Mouse (Mus musculus) erythroid progenitor cell, adult 5-6 weeks (primary cell): Measurements from ENCODE around the gene Eml1. TPM values are rescaled to one million over a fixed set of nuclear protein-coding genes. Genes with fewer than 3 reads are reported as not detected.

Experiments used
- ATAC-seq: replicated peaks from 2 replicates; pipeline ENCODE4 v1.8.0; 2016; ENCODE audit warnings: moderate number of reproducible peaks, mild to moderate bottlenecking, moderate TSS enrichment, inconsistent platforms; ENCODE audit not compliant: poor library complexity, low FRiP score, severe bottlenecking
- total RNA-seq, 2 experiments: library from RNA; stranded (forward) in 1 of 2; stranded (reverse) in 1 of 2; fragments of 150-400 nt in 1 of 2; fragments of 186-747, 209-891 nt in 1 of 2; gene quantifications; 2 replicates each; pipeline versions ENCODE4 v1.2.3 to v1.2.4; 2015 to 2017; ENCODE audit warnings: low replicate concordance in 2 of 2

The Eml1 gene
- total RNA-seq, 2 experiments from 2014 or later: not detected

DNA sequence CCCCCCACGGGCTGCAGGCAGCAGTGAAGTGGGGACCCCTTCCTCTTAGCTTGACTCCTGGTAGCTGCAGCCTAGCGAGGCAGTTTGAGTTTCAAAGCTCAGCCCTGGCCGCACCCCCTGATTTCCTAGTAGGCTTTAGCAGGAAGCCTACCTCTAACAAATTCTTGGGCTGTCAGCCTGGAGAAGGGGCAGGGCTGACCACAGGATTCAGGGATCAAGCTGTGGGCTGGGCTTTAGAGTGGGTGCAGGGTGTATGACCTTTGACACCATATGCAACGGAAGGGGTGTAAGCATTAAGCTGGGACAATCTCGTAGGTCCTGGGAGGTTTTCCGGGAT, 640 bp downstream of the Eml1 start:
- no peak for ATAC-seq

DNA sequence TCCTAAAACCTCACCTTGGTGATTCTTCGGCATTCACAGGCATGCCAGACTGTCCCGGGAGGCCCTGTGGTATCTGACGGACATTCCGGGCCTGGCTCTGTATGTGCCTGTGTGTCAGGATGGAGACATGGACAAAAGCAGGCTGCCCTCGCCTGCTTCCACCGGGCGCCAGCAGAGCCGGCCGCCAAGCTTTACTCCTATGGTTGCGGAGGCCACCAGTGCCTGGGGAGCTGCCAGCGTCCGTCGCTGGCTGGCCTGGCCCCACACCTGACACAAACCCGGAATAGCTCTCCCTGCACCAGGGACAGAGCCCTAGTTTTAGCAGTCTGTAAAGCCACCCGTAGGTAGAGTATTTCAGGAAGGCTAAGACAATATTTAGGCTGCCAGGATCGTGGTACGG, 1.5 kb downstream of the Eml1 start:
- ATAC-seq: no peak

DNA sequence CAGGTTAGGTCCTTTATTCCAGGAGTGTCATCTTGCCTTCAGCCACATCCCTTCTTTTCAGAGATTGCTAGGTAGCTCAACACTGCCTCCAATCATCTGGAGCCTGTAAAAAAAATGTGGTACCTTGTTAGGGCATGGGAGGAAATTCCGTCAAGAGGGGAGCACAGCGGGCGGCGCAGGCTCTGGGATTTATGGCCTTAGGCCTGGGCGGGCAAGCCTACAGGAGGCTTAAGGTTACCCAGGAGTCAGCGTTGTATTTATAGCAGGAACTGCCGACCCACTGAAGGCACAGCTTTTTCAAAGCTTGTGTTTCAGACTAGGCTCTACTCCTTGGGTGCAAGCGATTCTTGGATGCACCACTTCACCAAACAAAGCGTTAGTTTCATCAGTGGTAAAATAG, 2.9 kb downstream of the Eml1 start:
- ATAC-seq: no peak

DNA sequence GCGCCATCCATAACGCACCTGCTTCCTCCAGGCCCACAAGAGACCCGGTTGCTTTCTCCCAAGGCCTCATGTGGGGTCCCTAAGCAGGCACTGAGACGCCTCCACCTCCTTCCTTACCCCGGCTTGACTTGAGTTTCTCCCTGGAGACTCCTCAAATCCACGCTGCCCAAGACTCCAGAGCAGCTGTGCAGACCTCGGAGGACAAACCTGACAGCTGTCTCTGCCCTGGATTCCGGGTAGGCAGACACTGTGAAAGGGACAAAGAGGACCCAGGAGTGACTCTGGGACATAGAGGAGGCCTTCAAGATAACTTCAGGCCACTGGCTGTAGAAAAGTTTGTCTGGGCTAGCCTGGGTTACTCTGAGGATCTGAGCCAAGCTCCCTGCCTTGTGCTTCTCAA, 3.9 kb downstream of the Eml1 start:
- ATAC-seq: no peak

DNA sequence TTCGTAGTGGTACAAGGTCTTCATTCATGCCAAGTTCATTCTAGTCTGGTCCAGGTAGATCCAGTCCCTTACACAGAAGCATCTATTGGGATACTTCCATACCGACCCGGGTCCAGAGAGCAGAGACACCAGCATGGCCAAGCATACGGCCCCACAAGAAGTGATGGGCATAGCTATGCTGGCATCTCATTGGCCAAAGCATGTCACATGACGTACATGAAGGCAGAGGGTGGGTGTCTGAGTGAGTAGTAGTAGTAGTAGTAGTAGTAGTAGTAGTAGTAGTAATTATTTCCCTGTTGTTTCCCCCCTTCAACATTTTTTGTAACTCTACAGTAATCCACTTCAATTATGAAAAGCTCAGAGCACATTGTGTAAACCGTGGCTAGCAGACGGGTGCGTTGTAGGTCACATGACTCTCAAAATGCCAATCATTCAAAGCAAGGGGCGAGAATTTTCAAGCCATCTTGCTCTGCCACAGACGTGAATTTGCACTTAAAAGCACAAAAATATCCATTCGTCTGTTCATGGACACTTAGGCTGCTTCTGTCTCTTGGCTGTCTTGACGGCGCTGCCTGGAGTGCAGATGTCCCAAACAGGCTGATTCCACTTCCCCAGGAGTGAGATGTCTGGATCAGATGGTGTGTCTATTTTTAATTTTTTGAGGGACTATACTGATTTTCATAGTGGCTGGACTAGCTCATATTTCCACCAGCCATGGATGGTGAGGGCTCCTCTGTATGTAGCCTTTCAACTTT, 7.8 kb downstream of the Eml1 start:
- ATAC-seq: no peak

DNA sequence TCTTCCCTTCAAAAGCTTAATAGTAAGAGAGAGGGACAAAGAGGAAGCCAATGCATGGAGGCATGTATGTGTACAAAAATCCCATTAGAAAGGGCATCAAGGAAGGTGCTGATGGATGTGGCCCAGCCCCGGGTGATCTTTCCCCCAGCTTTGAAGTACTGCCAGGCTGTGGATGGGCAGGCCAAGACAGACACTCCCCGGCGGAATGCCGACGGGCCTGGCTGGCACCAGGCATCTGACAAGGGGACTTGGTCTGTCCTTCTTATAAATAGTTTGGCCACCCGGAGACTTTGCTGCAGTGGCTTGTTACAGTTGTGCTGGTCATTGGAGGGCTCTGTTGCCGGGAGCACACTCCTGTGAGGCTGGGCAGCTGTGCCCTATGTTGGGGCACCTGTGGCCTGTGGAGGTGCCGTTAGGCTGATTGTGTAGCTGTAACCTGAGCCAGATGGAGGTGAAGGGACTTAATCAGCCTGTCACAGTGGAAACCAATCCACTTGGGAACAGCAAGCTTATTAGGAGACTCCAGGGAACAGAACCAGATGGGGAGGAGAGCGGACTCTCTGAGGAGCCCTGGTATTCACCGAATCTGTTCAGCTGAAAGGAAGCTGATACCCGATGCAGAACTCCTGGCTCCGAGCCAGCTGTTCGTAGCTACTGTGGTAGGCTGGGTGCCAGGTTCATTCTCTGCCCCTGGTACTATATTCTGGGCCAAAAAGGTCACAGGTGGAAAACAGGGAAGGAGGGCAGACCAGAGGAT, 15.9 kb downstream of the Eml1 start:
- ATAC-seq: no peak

DNA sequence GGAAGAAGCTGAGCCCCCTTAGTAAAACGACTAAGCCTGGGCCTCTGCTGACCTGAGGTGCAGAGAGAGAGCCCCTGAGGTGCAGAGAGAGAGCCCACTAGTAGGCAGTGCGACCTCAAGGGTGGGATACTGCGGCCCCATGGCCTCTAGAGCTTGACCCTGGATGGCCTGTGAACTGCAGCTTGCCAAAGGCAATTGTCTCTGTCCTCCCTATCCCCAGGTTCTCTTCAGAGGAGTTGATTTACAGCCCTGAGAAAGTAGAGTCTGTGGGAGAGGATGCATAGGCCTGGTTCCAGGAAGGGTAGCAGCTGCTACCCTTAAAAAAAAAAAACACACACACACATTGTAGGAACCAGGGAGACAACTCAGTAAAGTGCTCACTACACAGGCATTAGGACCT, 19.0 kb downstream of the Eml1 start:
- ATAC-seq: no peak

DNA sequence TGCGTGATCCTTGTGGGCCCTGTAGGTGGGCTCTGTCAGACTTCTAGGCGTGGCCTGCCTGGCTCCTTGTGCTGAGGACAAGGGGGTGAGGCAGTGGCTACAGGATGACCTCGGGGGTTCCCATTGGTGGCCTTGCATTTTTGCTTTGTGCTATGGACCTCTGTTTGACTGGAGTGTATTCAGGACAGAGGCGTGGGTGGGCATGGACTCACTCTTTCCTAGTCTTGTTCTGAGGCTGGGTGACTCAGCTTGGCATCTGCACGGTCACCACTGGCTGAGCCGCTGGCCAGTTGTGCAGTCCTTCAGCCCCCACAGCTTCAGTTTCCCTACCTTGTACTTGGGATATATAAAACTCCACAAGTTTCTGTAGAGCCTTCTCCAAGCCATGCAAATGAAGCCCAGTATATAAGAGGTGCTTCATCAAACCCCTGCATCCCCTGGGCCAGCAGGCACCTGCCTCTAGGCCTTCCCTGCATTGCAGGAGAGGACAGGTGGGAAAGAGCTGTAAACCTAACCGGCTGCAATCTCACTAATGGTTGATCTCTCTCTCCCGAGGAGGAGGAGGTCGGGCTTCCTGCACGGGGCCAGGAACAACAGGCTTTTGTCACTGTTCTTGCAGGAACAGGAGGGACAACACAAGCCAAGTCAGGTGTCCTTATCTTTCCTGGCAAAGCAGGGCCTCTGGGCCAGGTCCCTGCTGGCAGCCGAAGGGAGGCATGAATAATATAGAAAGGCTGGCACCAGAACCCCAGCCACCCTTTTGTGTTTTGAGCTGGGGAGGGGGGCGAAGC, 21.7 kb downstream of the Eml1 start:
- ATAC-seq: no peak

DNA sequence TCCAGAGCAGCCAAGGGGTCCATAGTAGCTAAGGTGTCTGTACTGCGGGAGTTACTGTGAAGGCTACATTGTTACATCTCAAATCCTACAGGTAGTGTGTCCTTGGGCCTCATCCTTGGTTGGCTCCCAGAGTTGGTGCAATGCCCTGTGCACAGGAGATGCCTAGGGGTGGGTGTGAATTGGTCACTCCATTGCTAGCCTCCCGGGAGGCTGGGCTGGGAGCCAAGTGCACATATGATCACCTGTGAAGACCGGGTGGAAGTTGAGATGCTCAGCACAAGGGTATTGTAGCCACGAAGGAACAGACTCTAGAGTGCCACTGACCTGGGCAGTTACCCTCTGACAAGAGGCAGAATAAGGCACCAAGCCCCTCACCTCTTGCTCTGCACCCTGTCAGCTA, 22.3 kb downstream of the Eml1 start:
- no peak for ATAC-seq

DNA sequence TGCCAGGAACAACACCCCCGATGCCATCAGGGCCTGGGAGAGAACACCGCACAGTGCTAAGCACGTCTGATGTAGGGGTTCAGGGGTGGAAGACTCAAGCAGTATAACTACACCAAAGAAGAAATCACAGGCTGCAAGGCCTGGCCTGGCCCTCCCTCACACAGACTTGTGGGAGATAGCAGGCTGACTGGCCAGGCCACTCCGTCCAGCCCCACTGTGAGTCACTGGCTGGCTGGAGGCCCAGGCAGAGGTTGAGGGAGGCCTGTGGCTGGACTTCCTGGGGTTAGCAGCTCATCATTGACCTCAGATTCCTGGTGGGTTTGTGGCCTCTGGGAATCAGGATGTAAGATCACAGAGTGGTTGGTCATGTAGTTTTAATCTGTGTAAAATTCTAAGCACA, 22.9 kb downstream of the Eml1 start:
- ATAC-seq: no peak

DNA sequence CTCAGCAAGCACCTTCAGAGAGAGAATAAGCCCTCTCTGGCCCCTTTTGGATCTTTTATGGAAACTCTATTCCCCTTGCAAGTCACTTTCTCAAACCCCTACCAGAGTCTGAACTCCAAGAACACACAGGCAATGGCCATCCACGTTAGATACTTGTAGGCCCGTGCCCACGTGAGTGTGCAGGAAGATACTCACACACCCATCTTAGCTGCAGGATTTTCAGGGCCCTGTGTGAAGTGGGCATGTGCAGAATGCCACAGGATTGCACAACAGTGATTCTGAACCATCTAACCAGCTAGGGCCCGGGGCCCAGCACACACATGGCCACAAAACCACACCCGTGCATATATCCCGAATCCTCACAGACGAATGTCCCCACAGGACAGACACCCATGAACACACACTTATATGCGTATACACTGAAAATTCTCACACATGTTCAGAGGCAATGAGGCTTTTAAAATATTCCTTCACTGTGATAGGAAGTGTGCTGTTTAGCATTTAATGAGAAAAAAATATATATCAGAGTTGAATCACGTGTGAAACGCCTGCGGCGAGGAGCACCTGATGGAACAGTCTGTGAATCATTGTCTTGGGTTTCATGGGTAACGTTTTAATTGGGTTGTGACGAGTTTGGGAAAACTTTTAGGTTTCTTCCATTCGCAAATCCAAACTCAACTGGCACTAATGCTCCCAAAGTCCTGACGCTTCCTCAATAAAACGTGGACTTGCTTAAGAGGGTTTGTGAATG, 24.0 kb downstream of the Eml1 start:
- ATAC-seq: no peak

DNA sequence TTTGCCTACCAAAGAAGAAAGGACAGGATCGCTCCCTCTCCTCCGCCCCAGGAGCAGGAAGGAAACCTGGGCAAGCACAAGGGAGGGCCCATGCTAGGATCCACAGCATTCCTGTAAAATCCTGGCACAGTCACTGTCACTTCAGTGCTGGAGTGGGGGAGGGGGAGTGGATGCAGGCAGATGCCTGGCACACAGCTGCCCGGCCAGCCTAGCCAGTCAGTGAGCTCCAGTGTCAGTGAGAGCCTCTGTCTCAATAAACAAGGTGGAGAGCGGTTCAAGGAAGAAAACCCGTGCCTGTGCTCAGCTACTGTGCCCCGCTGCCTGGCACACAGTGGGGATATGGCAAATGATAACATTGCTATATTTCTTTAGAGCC, 24.5 kb downstream of the Eml1 start:
- no peak for ATAC-seq

DNA sequence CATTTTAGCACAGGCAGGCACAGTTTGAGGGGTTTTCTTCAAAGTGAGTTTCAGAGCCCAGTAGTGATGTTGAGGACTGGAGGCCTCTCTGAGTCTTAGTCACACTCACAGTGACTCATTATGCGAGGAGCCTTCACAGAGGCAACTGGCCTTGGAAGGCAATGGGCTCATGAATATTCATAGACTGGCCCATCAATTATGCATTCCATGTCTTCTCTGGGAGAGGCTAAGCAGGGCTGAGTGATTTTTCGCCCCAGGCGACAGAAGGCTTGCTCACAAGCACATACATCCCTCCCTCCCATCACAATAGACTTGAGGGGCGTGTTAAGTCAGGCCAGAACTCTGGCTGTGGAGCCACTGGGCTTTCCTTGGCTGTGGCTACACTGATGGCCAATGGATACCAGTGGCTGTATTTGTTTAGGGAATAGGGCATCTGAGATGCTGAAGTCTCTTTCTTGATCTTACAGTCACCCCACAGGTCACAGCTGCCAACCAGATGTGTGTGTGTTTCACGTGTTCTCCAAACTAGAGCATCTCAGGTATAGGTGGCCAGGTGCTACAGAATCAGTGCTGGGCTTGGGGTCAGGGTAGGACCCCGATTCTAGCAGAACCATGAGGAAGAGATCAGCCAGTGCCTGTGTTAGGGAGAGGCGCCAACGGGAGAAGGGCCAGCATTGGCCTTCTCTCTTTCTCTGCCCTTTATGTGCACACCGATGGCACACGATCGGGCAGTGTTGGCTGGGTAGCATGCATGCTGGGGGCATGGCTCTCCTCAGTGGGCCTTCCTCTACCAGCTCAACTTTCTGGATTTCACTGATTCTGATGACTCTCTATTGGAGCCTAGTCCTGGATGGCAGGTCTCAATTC, 25.6 kb downstream of the Eml1 start:
- ATAC-seq: no peak

DNA sequence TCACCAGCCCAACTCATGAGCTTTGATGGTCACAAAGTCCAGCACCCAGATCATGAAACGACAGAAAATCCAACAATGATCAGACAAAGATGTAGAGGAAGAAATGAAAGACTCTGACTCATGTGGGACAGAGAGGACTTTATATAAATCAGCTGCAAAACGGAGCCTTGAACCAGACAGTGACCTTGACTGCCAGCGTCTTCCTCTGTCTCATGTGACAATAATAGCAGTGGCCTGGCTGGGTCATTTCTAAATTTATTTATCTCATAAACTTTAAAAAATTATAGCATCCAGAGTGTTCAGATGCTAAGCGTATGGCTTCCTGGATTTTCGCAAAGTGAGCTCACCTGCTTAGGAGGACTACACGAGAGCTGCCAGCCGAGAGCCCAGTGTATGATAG, 27.9 kb downstream of the Eml1 start:
- ATAC-seq: no peak

DNA sequence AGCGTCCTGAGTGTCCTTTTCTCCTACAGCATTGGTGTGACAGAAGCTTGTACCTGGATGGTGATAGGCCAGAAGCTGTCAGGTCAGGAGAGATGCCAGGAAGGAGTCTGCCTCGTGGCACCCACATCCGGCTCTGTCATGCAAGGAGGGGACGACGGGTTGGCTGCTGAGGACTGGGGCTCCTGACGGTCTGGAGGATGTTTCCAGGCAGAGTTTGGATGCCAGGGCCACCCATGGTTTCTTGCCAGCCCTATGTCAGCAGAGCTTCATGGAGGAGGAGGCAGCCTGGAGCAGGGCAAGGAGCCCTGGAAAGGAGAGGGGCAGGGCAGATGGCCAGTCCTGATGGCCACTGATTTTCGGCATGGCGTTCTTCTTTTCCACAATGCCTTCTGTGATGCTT, 28.4 kb downstream of the Eml1 start:
- no peak for ATAC-seq

DNA sequence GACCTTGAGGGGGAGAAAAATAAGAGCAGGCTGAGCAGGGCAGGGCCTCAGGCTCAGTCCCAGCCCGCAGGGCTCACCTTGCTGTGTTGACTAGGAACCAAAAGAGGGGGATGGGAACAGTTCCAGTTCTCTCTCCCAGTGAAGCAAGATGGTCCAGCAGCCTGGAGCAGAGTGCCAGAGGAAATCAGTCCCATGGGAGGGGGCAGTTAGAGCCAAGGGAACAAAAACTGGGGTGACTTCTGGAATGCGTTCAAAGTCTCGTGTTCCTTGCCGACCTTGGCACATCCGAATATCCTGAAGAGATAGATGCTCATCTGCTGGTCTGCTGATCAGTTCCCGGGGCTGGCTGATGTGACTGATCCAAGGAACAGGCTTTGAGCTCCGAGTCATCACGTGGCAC, 30.2 kb downstream of the Eml1 start:
- no peak for ATAC-seq

DNA sequence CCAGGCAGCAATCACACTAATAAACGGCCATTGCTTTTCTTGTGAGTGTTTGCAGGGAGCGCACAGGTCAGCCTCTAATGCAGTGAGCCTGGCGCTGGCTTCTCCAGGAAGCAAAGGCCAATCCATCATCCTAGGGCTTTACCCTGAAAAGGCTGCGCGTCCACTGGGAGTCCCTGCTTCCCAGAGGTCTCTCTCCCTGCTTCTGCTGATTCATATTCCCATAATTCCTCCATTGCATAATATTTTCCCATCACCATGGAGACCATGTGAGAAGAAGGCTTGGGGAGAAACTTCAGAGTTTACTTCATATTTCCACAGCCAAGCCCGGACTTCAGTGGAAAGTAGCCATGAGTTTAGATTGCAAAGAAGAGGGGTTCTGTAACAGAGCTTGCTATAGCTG, 33.2 kb downstream of the Eml1 start:
- ATAC-seq: no peak

DNA sequence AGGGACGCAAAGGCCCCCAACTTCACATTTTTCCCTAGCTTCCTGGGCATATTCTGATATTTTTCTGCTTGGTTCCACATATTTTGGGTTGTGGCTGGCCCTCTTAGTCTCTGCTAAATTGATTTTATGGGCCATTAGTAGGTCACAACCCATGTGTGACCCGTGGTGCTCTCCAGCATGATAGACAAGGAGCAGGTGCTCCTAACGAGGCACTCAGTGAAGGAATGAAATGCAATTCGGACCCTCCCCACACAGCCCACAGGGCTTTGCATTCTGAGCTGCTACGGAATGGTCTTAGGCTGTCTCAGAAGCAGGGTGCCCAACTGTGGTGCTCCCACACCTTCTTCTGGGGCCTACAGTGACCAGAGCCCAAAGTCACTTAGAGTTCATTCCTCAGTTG, 38.3 kb downstream of the Eml1 start:
- no peak for ATAC-seq

DNA sequence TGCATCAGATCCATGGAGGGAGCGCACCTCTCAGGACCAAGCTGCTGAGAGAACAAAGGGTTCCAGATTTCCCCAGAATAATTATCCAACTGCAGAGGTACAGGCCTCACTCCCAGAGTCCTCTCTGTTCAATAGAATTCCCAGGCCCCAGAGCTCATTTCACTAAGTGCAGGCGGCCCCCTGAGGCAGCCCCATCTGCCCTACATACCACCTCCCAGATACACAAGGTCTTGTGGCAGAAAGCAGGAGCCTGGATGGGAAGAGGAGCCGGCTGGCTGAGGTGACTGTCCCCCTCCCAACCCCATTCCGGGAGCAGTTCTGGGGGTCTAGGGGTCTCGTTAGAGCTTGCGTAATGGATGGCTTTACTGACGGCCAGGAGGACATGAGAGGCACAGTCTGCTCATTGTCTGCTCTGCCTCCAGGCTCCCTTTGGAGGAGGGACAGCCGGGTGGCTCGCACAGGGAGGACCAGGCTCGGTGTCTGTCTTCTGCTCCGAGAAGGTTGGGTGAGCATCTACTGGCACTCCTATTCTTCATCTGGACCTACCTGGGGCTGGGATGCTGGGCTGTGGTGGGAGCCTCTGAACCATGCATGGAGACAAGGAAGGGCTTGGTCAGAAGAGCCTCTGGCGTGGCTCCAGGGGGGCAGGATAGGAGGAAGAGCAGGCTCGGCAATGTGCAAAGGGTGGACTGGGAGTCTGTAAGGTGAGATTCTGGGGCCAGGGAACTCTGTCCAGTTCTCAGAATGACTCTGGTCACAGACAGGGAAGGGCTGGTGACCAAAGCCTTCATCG, 39.9 kb downstream of the Eml1 start:
- no peak for ATAC-seq
